Mouse (Mus musculus): Measurements from ENCODE around the gene Olfr1394.

- TF ChIP-seq CTCF (conservative IDR thresholded peaks at IDR 0.05; ENCODE audit: insufficient read depth, insufficient read length, low read depth, low read length) (no peak), POLR2A (IDR thresholded peaks at IDR 0.05; ENCODE audit: low read depth, low read length) (no peak)
These were observed 46.5 kb downstream of the Olfr1394 start for GRCm38 (mm10) chr11:49200666-49201065.
